Mouse (Mus musculus) thymus, postnatal 10 days (tissue): ENCODE measurements at regions not wholly inside any gene's neighbourhood (a gene's known extent, or its start where the extent isn't known, plus 50 kb on each side); places are given as distances from the start of the nearest gene placed in this dataset.

Source experiments
- DNase-seq, 2 experiments: peaks; one replicate each; pipeline ENCODE4 v3.0.0; 2021; ENCODE audit warnings: low spot score in 2 of 2

DNA sequence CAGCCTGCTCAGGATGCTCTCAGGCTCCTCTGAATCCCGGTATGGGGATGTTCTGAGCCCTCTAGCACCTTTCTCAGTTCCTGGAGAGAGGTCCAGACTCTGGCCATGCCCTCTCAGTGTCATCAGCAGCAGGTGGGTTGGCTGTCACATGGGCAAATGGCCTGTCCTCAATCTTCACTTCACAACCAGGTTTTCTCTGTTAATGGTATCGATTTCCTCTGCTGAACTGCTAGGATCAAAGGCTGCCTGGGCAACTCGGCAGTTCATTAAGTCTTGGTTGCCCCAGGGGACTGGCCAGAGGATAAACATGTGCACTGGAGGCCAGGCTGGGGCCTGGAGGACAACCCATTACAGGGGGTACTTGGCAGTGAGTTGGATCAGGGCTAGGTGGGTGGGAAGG, 156.2 kb downstream of the Trim29 start:
- no peak for DNase-seq

DNA sequence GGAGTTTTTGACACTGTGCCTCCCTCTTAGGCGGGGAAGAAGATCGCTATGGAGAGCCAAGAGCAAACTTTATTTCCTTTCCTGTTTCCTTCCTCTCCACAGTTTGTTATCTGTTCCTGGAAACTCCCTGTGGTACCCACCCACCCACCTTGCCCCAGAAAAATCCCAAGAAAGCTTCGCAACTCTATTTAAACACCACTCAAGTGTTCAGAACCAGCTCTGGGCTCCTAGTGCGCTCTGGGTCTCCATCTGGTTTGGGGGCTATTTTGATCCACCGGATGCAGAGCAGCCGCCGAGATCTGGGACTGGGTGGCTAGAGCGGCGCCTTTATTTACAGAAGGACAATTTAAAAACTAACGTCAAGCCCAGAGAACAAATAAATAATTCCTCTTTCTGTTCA, 158.6 kb downstream of the Trim29 start:
- no peak for DNase-seq

- DNase-seq: no peak
Observed at GRCm38 (mm10) chr9:43472231-43472630, 161.6 kb downstream of the Trim29 start.

DNA sequence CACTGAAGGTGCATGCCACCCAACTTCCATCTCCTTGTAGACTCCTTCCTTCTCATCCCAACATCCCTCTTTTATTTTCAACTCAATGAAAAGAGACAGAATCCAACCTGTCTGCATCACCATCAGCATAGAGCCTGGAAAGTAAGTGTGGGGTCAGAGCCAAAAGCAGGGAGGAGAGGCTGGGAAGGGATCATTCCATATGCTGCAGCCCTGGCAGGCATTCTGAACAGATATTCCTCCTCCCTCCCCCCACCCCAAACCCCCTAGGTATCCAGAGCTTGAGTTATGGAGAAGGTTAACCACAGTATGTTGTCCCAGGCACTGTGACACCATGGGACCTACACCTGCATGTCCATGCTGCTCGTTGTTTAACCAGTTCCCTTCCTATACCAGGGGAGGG, 162.5 kb downstream of the Trim29 start:
- DNase-seq: no peak

- no peak for DNase-seq
Observed at GRCm38 (mm10) chr9:43473601-43474302, 163.1 kb downstream of the Trim29 start.

DNA sequence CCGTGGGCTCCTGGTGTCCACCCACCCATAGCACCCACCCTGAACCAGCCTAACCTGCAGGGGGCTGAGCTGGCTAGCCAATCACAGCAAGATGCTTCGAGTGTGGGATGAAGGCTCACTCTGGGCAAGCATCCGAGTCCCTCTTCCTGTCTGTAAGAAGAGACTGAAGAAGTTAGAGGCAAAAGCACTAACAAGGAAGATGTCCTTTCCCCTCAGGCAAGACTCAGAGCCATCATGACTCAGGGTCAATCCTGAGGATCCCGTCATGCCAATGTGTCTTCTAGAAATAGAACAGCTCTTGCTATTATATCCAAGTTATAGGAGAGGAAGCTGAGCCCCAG, 163.6 kb downstream of the Trim29 start:
- no peak for DNase-seq

- DNase-seq: no peak
Observed at GRCm38 (mm10) chr9:43480826-43481591, 170.4 kb downstream of the Trim29 start.

GRCm38 (mm10) chr9:43482101-43483090, 171.7 kb downstream of the Trim29 start:
- DNase-seq: no peak

- no peak for DNase-seq
Observed at GRCm38 (mm10) chr9:43483195-43483594, 172.5 kb downstream of the Trim29 start.

DNA sequence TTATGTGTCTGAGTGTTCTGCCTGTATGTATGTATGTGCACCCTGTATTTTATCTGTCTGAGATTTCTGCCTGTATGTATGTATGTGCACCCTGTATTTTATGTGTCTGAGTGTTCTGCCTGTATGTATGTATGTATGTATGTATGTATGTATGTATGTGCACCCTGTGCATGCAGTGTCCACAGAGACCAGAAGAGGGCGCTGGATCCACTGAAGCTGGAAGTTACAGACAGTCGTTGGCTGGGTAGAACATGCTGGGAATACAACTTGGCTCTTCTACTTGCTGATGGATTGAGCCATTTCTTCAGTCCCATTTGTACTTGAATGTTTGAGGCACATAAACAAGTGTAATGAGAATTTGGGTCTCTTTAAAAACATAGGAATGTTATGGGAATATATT, 173.3 kb downstream of the Trim29 start:
- DNase-seq: no peak

DNA sequence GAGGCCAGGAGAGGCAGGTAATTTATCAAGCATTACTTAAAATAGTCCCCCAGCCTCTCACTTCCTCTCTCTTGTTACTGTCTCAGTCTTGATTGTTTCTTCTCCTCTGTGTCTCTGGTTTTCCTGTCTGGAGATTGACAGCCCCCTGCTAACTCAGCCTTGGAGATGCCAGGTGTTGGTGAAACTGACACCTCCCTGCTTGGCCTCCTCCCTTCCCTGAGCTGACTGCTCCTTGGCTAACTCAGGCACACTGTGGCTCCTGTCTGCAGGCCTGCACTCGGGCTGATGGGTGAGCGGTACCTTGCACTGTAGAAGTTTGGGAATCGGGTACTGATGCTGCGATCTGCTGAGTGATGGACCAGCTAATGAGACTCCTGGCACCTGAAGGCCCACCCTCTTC, 176.1 kb downstream of the Trim29 start:
- no peak for DNase-seq

DNA sequence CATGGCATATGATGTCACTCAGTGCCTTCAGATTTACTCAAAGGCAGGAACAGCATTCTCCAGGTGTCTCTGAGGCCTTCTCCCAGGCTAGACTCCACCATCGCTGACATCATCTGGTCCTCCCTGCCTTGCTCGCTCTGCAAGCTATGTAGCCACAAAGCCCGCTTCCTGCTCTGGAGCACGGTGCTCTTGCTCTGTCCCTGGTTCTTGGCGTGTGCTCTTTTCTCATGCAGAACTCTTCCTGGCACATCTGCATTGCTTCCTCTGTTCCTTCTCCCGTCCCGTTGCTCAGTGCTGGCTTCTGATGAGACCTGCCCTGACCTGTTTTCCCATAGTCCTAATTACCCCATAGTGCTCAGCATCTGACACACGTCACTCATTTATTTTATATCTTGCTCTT, 178.6 kb downstream of the Trim29 start:
- DNase-seq: no peak

DNA sequence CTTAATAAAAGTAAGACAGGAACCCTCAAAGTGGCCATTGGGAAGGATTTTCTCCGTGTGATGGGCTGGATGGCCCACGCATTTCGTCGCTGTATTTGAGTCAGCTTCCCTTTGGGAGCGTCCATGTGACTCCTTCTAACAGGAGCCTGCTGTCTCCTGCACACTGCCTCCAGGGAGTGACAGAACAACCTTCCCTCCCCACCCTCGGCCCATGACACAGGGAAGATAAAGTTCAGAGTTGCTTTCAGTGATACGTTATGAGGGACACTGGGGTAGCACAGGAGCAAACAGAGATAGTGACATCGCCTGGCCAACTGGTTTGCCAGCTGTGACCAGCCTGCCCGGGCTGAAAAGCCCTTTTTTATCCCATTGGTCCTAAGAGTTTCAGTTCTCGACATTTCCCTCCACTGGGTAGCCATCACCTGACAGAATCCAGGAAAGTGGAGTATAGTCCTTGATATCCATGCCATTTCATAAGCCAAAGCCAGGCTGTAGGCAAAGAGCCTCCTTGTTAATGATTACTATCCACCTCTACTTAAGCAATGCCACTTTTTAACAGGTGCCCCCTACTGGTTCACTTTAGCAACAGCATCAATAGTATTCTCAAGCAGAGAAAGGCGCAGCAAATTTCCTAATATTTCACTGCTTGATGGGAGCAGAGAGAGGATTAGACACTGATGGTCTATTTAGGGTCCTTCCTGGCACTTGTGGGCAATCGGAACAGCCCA, 180.5 kb downstream of the Trim29 start:
- no peak for DNase-seq

DNA sequence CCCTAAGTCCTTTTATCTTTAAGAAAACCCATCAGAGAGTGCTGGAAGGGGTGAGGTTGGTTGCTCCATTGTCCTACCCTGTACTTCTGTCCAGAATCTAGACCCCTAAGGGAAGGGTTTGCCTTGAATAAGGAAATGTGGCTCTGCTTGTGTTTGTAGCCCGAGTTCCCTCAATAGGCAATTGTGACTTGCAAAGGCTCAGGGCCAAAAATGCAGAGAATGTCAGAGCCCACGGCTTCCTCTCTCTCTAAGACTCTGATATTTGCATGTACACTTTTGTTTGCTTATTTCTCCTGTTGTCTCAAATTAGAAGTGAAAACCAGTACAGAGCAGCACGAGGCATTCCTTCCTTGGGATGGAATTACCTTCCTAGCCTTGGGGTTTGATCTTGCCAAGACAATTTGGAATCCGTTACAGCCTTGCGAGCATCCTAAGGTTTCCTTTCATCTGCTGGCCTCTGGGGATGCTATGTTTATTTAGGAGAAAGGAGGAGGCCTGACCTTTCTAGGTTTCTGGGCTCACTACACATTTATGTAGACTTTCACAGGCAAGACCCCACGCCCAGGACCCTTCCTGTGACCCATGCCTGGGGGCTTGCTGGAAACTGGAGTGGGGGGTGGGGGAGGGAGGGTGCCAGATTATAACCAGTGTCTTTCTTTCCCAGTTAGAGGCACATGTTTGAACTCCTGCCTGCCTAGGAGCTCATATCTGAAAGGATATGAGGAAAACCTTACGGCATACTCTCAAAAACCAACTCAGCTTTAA, 181.8 kb downstream of the Trim29 start:
- no peak for DNase-seq

DNA sequence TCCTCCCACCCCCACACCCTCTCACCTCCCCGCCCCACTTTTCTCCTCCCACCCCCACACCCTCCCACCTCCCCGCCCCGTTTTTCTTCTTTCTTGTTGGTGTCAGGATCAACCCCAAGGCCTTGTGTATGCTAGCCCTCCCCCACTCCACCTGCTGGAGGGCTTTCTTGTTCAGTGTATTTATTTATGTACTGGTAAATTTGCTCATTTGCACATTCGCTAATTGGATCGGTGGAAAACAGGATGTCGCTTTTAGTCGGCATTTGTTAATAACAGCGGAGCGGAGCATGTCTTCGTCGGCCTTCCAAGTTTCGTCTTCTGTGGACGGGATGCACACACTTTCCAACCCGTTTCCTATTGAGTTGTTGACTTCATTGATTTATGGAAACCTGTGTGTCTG, 187.9 kb downstream of the Trim29 start:
- no peak for DNase-seq

GRCm38 (mm10) chr9:43504270-43504932, 193.8 kb downstream of the Trim29 start:
- DNase-seq: no peak

DNA sequence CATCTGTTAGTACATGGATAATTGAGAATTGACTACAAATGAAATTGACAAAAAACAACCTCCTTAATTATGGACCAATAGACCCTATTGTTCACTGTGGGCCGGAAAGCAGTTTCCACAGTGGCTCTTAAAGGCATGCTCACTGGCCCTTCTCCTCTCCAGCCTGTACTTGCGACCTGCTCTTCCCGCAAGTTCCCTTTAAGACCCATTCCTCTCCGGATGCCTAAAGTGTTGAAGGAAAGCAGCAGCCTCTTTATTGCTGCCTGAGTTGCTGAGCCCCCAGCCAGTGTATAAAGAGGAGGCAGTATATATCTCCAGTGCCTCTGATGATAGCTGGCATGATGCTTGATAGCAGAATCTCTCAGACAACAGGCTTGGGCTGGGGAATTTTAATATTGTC, 195.2 kb downstream of the Trim29 start:
- DNase-seq: no peak

DNA sequence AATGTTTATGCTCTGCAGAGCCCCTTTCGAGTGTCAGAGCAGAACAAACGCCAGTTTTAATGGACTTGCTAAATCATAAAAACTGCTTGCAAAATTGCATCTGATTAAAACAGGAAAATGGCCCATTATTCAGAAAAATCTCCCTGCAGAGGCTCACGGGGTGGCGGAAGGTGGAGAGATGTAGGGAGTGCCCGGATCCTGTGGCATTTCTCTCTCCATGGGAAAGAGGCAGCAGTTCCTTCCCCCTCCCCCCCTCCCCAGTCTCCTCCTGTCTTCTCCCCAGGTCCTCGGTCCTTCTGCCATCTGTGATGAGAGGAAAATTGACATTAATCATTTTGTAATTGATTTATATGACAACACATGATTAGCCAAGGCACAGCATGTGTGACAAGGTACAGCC, 195.6 kb downstream of the Trim29 start:
- DNase-seq: no peak

DNA sequence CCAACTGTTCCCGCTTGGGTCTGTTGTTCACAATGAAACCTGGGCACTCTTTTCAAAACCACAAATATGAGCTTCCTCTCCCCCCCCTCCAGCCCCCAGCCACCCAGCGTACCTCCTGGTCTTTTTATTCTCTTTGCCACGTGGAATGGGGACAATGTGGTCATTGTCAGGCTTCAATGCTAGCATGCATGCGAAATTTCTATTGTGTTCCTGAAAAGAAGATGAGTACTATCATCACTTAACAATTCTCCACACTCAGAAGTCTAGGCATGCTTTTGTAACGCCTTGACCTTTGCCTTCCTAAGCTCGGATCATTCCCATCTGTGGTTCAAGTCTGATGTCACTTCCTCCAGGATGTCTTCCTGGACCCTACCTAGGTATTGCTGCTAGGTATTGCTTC, 202.2 kb downstream of the Trim29 start:
- DNase-seq: no peak

DNA sequence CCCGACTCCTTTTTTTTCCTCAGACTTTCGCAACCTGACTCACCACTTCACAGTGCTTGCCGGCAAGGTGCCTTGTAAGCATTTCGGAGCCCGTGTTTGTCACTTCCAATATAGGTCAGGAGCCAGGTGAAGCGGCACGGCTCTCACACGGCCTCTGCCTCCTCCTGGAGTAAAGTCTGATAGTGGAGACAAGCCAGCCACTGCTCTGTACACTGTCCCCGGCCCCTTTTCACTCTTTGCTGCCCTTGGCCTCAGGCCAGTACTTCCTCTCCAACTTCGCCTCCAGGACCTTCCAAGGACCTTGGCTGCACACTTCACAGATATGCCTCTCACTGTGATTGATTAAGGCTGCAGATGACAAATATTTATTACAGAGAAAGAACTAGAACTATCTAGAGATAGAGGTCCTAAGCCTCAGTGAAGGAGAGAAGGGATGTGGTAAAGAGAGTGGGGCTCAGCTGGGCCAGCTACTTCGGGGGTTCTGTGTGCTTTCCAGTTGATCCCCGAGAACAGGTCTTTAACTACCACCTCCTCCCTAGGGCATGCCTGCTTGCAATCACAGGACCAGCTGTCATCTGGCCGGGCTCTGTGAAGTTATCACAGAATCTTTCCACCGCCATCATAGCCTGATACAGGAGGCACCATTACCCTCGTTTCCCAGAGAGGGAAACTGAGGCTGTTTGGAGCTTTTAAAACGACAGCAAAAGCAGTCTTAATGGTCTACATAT, 204.2 kb downstream of the Trim29 start:
- no peak for DNase-seq
